Mouse (Mus musculus): ENCODE data around the gene Wdr74.

GRCm38 (mm10) chr19:8691871-8692539 is 43.6 kb upstream of the Wdr74 start:
- no peak for TF ChIP-seq CTCF (IDR thresholded peaks at IDR 0.05; ENCODE audit: extremely low read depth, insufficient read depth, low read length)
- TF ChIP-seq POLR2A (IDR thresholded peaks at IDR 0.05; ENCODE audit: extremely low read depth, insufficient read depth, low read length) = no peak
